Mouse (Mus musculus) C2C12 (cell line): ENCODE results near the gene Gm20388.

Source experiments
- CEBPB ChIP-seq: IDR thresholded peaks from one replicate; pipeline ENCODE4 v1.6.1; 2011; ENCODE audit warnings: low read depth, mild to moderate bottlenecking, control low read depth, moderate library complexity
- CTCF ChIP-seq: IDR thresholded peaks from one replicate; pipeline ENCODE4 v1.5.1; 2011; ENCODE audit not compliant: control insufficient read depth, insufficient read depth, insufficient read length
- MAX ChIP-seq: IDR thresholded peaks from one replicate; pipeline ENCODE4 v1.6.1; 2011; ENCODE audit warnings: mild to moderate bottlenecking, control low read depth
- MYOD1 ChIP-seq: IDR thresholded peaks from one replicate; pipeline ENCODE4 v1.6.1; 2011; ENCODE audit warnings: low read depth; ENCODE audit not compliant: control insufficient read depth, insufficient read length
- USF1 ChIP-seq: IDR thresholded peaks from one replicate; pipeline ENCODE4 v1.6.1; 2011; ENCODE audit warnings: low read depth, mild to moderate bottlenecking, control low read depth, moderate library complexity

- no peak for TF ChIP-seq MYOD1
- no peak for TF ChIP-seq CTCF
- TF ChIP-seq MAX, result no peak
- no peak for TF ChIP-seq USF1
- TF ChIP-seq CEBPB, result no peak
These were observed 463.4 kb downstream of the Gm20388 start for GRCm38 (mm10) chr8:120374070-120374469.
